10 mouse cellular contexts compared by ENCODE assay signal in genomic region chr13:100854174-100854573, GRCm38 (mm10). TPM values are rescaled to one million over a fixed set of nuclear protein-coding genes. Genes with fewer than 3 reads are reported as not detected.
DNase-seq lines count a peak whose midpoint lies in the region; ATAC-seq and TF ChIP-seq lines count a peak whose summit lies in the region.
"Had no signal": no experiment of that assay in that cellular context is flagged by ENCODE, and none has a peak within 500 bp of the region (broad histone marks: within the 10 kb centered on the region; RNA-seq: fewer than 3 reads in every experiment).

No protein-coding gene starts in this region.

- no peak overlapping the region for H3K4me2 ChIP-seq in hindbrain, embryonic 11.5 days (replicated peaks; ENCODE audit: low read depth, low read length)
- no peak overlapping the region for H3K4me2 ChIP-seq in hindbrain, embryonic 13.5 days
- H3K4me2 ChIP-seq: embryonic facial prominence, embryonic 13.5 days; limb, embryonic 12.5 days had no signal

- no peaks in the 10 kb centered on the region for H3K36me3 ChIP-seq in hindbrain, embryonic 11.5 days (ENCODE audit: control insufficient read depth, insufficient read depth, low read length)
- no peaks in the 10 kb centered on the region for H3K36me3 ChIP-seq in hindbrain, embryonic 13.5 days
- H3K36me3 ChIP-seq in G1E (replicated peaks): no peaks in the 10 kb centered on the region
- H3K36me3 ChIP-seq: embryonic facial prominence, embryonic 13.5 days; limb, embryonic 12.5 days had no signal

- H3K9me3 ChIP-seq in hindbrain, embryonic 11.5 days (ENCODE audit: control insufficient read depth, low read length): no peaks in the 10 kb centered on the region
- H3K9me3 ChIP-seq in hindbrain, embryonic 13.5 days: no peaks in the 10 kb centered on the region
- no peaks in the 10 kb centered on the region for H3K9me3 ChIP-seq in G1E (replicated peaks)
- H3K9me3 ChIP-seq: embryonic facial prominence, embryonic 13.5 days; limb, embryonic 12.5 days had no signal

- WGBS in hindbrain, embryonic 11.5 days: 63% methylated on average over 4 of the region's 4 CpGs
- 57% methylated on average over 4 of the region's 4 CpGs for WGBS in hindbrain, embryonic 13.5 days
- 49% methylated on average over 4 of the region's 4 CpGs for WGBS in lung, adult 2 months

- no peak overlapping the region for H3K4me3 ChIP-seq in hindbrain, embryonic 11.5 days (ENCODE audit: low read depth, low read length)
- no peak overlapping the region for H3K4me3 ChIP-seq in hindbrain, embryonic 13.5 days
- H3K4me3 ChIP-seq in G1E (ENCODE audit: low read depth, low read length): no peak overlapping the region
- no peak overlapping the region for H3K4me3 ChIP-seq in lung, adult 2 months (replicated peaks; ENCODE audit: extremely low read depth, low read depth, low read length)
- H3K4me3 ChIP-seq: embryonic facial prominence, embryonic 13.5 days; limb, embryonic 12.5 days had no signal

- TF ChIP-seq CTCF in G1E (IDR thresholded peaks at IDR 0.05; ENCODE audit: low read depth, low read length): peak; percentile 43
- TF ChIP-seq CTCF in lung, adult 2 months (IDR thresholded peaks at IDR 0.05; ENCODE audit: insufficient read depth, low read length): peak; percentile 38; the same call in 1 of the 2 replicates

- no peaks in the 10 kb centered on the region for H3K4me1 ChIP-seq in hindbrain, embryonic 11.5 days (replicated peaks; ENCODE audit: control insufficient read depth, insufficient read depth, low read length)
- no peaks in the 10 kb centered on the region for H3K4me1 ChIP-seq in hindbrain, embryonic 13.5 days (replicated peaks)
- H3K4me1 ChIP-seq in G1E (ENCODE audit: insufficient read depth, low read depth, low read length): peaks cover 2% of the 10 kb centered on the region; the same call in 1 of the 2 replicates
- H3K4me1 ChIP-seq in lung, adult 2 months (ENCODE audit: control insufficient read depth, insufficient read depth, low read length): no peaks in the 10 kb centered on the region
- H3K4me1 ChIP-seq: embryonic facial prominence, embryonic 13.5 days; limb, embryonic 12.5 days had no signal

- peak; percentile 30; the same call in 1 of the 2 replicates for ATAC-seq in hindbrain, embryonic 11.5 days (ENCODE audit: low FRiP score)
- no peak for ATAC-seq in hindbrain, embryonic 13.5 days (ENCODE audit: low FRiP score)
- no peak for ATAC-seq in G1E (ENCODE audit: extremely low read depth, insufficient number of reproducible peaks, low FRiP score, poor library complexity, severe bottlenecking)

- no peak overlapping the region for H3K27ac ChIP-seq in hindbrain, embryonic 11.5 days (ENCODE audit: low read depth, low read length)
- no peak overlapping the region for H3K27ac ChIP-seq in hindbrain, embryonic 13.5 days
- H3K27ac ChIP-seq: embryonic facial prominence, embryonic 13.5 days; limb, embryonic 12.5 days had no signal

- H3K27me3 ChIP-seq in hindbrain, embryonic 11.5 days (ENCODE audit: control insufficient read depth, insufficient read depth, low read length): no peaks in the 10 kb centered on the region
- H3K27me3 ChIP-seq in hindbrain, embryonic 13.5 days: no peaks in the 10 kb centered on the region
- H3K27me3 ChIP-seq in G1E (ENCODE audit: insufficient read depth, low read length): peaks cover 28% of the 10 kb centered on the region
- H3K27me3 ChIP-seq: embryonic facial prominence, embryonic 13.5 days; limb, embryonic 12.5 days had no signal

- TF ChIP-seq POLR2A in lung, adult 2 months (IDR thresholded peaks at IDR 0.05; ENCODE audit: borderline replicate concordance, extremely low read depth, low read depth, low read length): no peak

- DNase-seq in hindbrain, embryonic 11.5 days (ENCODE audit: low spot score): peak; percentile 67
- DNase-seq in A20 (ENCODE audit: low read depth, low spot score) (peak; percentile 69), G1E (ENCODE audit: low spot score) (no peak)
- DNase-seq in embryo, embryonic 11.5 days (ENCODE audit: low read depth, low spot score): peak; percentile 46
- no peak for DNase-seq in lung, adult 2 months
- no peak for DNase-seq in ovary, postnatal 14 days (ENCODE audit: low spot score)
- no peak for DNase-seq in left cerebral cortex, adult 8-10 months (ENCODE audit: low spot score in 2 of 2)

- H3K9ac ChIP-seq in hindbrain, embryonic 11.5 days (ENCODE audit: low read depth, low read length): no peak overlapping the region
- no peak overlapping the region for H3K9ac ChIP-seq in hindbrain, embryonic 13.5 days
- H3K9ac ChIP-seq: embryonic facial prominence, embryonic 13.5 days; limb, embryonic 12.5 days had no signal

RNA-seq across cellular contexts. Expression of gene Slc30a5, which starts 20.9 kb away (rescaled TPM):
- polyA plus RNA-seq in hindbrain, embryonic 11.5 days (2014; fragmentation: Nextera tagmentation; extraction: Ambion mirVana): 46.0 and 51.3 TPM in 2 replicates
- polyA plus RNA-seq in hindbrain, embryonic 13.5 days (2015; fragmentation: Nextera tagmentation; extraction: Ambion mirVana): 32.9 and 34.3 TPM in 2 replicates
- 72.5 and 82.3 TPM in 2 replicates for total RNA-seq in G1E (2014; fragmentation: Nextera tagmentation)
- total RNA-seq in G1E (2017): 86.3 and 91.1 TPM in 2 replicates
- 7.5 and 10.0 TPM in 2 replicates for polyA plus RNA-seq in G1E (2012)
- 21.2 and 29.4 TPM in 2 replicates for polyA plus RNA-seq in lung, adult 2 months (2012; rRNA removed)
- 10 to 100 TPM; 38.9 to 45.2 (median 41.4) TPM for total RNA-seq in left cerebral cortex, adult 8-10 months (2022)

Comparison
In these comparisons a context has a peak if more than half of its experiments do, and no peak if none do; other contexts are left out.
1. DNase-seq: peak in hindbrain, embryonic 11.5 days (single experiment), A20 (single experiment) and embryo, embryonic 11.5 days (single experiment); none in G1E (single experiment), lung, adult 2 months (single experiment), ovary, postnatal 14 days (single experiment) and left cerebral cortex, adult 8-10 months (0 of 2).